Mouse (Mus musculus) limb, embryonic 14.5 days (tissue): Measurements from ENCODE around the gene Haus7. TPM values are rescaled to one million over a fixed set of nuclear protein-coding genes. Genes with fewer than 3 reads are reported as not detected.

ENCODE experiments used
- ATAC-seq: fragments of 200-750 bp; cut with Nextera tagmentation; 2 replicates; pipeline ENCODE4 v1.8.0; 2017; ENCODE audit warnings: low read depth, moderate number of reproducible peaks, moderate TSS enrichment; ENCODE audit not compliant: low FRiP score
- DNase-seq: peaks from one replicate; pipeline ENCODE4 v3.0.0-alpha.2; 2015; ENCODE audit warnings: low spot score
- H3K27ac ChIP-seq: fragments of 300-500 bp; sonication (generic); replicated peaks from 2 replicates; pipeline ENCODE4 v1.5.1; 2014; ENCODE audit warnings: low read depth, mild to moderate bottlenecking, low read length, moderate library complexity, mixed read lengths
- H3K27me3 ChIP-seq: fragments of 300-500 bp; sonication (generic); 2 replicates; pipeline ENCODE4 v1.6.1; 2014; ENCODE audit warnings: low read length, mixed read lengths; ENCODE audit not compliant: control insufficient read depth, insufficient read depth
- H3K36me3 ChIP-seq: fragments of 300-500 bp; sonication (generic); 2 replicates; pipeline ENCODE4 v1.6.1; 2014; ENCODE audit warnings: mild to moderate bottlenecking, low read length, moderate library complexity, mixed read lengths; ENCODE audit not compliant: control insufficient read depth, insufficient read depth
- H3K4me1 ChIP-seq: fragments of 300-500 bp; sonication (generic); 2 replicates; pipeline ENCODE4 v1.6.1; 2014; ENCODE audit warnings: antibody characterized with exemption, low read length, mixed read lengths; ENCODE audit not compliant: control insufficient read depth, insufficient read depth
- H3K4me2 ChIP-seq: fragments of 300-500 bp; sonication (generic); replicated peaks from 2 replicates; pipeline ENCODE4 v1.6.1; 2014; ENCODE audit warnings: low read depth, mild to moderate bottlenecking, low read length, moderate library complexity; ENCODE audit not compliant: severe bottlenecking
- H3K4me3 ChIP-seq: fragments of 300-500 bp; sonication (generic); replicated peaks from 2 replicates; pipeline ENCODE4 v1.5.1; 2014; ENCODE audit warnings: low read length
- H3K9ac ChIP-seq: fragments of 300-500 bp; sonication (generic); 2 replicates; pipeline ENCODE4 v1.6.1; 2014; ENCODE audit warnings: mild to moderate bottlenecking, low read depth, low read length, moderate library complexity; ENCODE audit not compliant: severe bottlenecking
- H3K9me3 ChIP-seq: fragments of 300-500 bp; sonication (generic); 2 replicates; pipeline ENCODE4 v1.6.1; 2016; ENCODE audit warnings: low read length; ENCODE audit not compliant: control insufficient read depth
- POLR2A ChIP-seq: fragments of 200-500 bp; IDR thresholded peaks from 2 replicates; pipeline ENCODE4 v1.8.0; 2012; ENCODE audit warnings: inconsistent platforms, mild to moderate bottlenecking, moderate library complexity, borderline replicate concordance; ENCODE audit not compliant: insufficient read depth, insufficient read length; ENCODE audit errors: extremely low read depth
- WGBS: fragments of 180-500 bp; shearing (Covaris S2); extraction: QIAGEN DNeasy Blood & Tissue Kit; methylation state at CpG from one replicate; pipeline ENCODE4 v1.1.7; 2014; 5-methylcytosine and 5-hydroxymethylcytosine counted together
- polyA plus RNA-seq, 2 experiments: library from polyadenylated mRNA; depleted of rRNA in 1 of 2; stranded (reverse) in 1 of 2; unstranded in 1 of 2; fragments of >200 nt; fragmentation: Nextera tagmentation in 1 of 2; extraction: Ambion mirVana in 1 of 2; gene quantifications; 2 replicates each; pipeline versions ENCODE4 v1.2.1 to v1.2.3; 2012 to 2014

The Haus7 gene
- polyA plus RNA-seq, 2 experiments, result 48.7 to 56.1 TPM

DNA sequence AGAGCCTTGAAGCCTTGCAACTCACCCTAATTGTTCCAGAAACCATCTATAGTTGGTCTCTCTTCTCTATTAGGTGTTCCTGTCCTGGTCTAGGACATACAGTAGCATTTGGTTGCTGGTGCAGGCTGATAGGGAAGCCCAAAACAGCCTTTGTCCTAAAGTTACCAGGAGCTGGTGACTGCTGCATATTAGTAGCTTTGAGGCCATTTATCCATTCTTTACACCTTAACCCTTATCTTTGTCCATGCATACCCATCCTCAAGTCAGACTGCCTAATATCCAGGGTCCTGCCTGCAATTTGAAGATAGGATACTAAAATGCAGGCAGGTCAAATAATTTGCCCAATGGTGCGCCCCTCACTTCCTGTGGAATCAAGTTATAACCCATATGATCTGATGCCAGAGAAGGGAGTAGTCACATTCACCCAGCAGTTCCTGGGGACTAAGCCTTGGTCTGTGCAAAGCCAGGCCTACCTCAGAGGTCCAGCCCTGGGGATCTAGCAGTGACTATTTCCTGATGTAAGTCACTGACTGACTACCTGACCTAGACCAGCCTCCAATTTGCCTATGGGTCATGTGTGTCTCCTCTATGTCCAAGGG is 16.9 kb upstream of the Haus7 start:
- H3K4me3 ChIP-seq, result no peak overlapping the region
- 80% methylated on average over 1 of the region's 1 CpGs for WGBS
- H3K4me2 ChIP-seq, result no peak overlapping the region
- no peak for TF ChIP-seq POLR2A
- no peaks in the 10 kb centered on the region for H3K27me3 ChIP-seq
- ATAC-seq, result no peak
- peaks cover 19% of the 10 kb centered on the region for H3K4me1 ChIP-seq
- H3K27ac ChIP-seq, result no peak overlapping the region
- H3K9ac ChIP-seq, result no peak overlapping the region
- no peak for DNase-seq
- H3K9me3 ChIP-seq, result no peaks in the 10 kb centered on the region
- H3K36me3 ChIP-seq, result no peaks in the 10 kb centered on the region

DNA sequence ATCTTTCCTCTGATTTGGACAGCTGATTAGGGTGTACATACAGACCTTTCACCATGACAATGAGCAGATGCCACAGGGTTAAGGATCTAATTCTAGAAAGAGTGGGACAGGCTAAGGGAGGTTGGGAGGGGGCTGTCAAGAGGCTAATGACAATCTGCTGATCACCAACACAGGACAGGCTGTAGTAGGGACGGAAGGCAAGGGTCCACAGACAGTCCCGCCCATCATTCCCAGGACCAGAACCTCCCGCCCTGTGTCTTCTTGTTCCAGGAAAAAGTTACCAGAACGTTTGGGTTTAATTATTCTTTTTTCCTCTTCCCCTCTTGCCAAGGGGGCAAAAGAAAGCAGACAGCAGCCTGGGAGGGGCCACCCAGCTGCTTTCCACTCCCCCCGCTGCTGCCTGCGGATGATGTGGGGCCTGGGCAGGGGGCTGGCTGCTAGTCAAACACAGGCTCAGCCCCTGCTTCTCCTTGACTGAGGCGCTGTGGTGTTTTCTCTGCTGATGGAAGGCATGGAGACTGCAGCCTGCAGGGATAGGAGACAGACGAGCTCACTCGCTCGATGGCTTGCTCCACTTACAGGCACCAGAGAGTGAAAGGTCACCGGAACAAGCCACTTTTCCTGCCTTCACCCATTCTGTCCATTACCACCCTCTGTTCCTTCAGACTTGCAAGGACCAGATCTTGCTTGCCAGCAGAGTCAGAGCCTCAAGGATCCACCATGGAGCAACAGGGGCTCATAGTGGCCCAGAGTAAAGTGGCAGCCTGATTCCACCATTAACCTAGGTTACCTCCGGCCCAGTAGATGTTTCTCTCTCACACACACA is 15.7 kb upstream of the Haus7 start:
- H3K4me2 ChIP-seq, result no peak overlapping the region
- H3K27me3 ChIP-seq, result no peaks in the 10 kb centered on the region
- H3K4me3 ChIP-seq, result no peak overlapping the region
- H3K36me3 ChIP-seq, result no peaks in the 10 kb centered on the region
- peak overlapping the region; percentile 82 for H3K27ac ChIP-seq
- 46% methylated on average over 12 of the region's 12 CpGs for WGBS
- DNase-seq (peak; percentile 63), ATAC-seq (peak; percentile 87)
- H3K4me1 ChIP-seq, result peaks cover 20% of the 10 kb centered on the region
- no peak overlapping the region for H3K9ac ChIP-seq
- TF ChIP-seq POLR2A, result no peak
- H3K9me3 ChIP-seq, result no peaks in the 10 kb centered on the region

DNA sequence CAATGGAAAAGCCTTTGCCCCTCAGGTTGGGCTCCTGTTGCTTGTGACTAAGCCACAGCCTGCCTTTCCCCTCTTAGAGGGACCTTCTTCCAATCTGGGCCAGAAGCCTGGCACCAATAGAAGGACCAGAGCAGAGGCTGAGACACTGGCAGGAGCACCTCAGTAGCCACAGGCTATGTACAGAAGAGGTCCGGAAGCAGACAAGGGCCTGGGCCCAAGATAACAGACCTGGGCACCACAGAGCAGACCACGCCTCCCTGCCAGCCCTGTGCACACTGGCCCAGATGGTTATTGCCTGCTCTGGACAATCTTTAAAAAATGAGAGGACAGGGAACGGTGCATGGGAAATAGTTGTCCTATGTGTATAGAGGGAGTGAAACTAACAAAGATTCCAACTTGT is 12.9 kb upstream of the Haus7 start:
- 85% methylated on average over 3 of the region's 3 CpGs for WGBS
- no peak overlapping the region for H3K4me2 ChIP-seq
- no peak overlapping the region for H3K4me3 ChIP-seq
- ATAC-seq (no peak), DNase-seq (no peak)
- H3K9ac ChIP-seq, result no peak overlapping the region
- H3K36me3 ChIP-seq, result no peaks in the 10 kb centered on the region
- no peak for TF ChIP-seq POLR2A
- H3K4me1 ChIP-seq, result peaks cover 44% of the 10 kb centered on the region
- no peaks in the 10 kb centered on the region for H3K27me3 ChIP-seq
- H3K9me3 ChIP-seq, result no peaks in the 10 kb centered on the region
- H3K27ac ChIP-seq, result no peak overlapping the region

DNA sequence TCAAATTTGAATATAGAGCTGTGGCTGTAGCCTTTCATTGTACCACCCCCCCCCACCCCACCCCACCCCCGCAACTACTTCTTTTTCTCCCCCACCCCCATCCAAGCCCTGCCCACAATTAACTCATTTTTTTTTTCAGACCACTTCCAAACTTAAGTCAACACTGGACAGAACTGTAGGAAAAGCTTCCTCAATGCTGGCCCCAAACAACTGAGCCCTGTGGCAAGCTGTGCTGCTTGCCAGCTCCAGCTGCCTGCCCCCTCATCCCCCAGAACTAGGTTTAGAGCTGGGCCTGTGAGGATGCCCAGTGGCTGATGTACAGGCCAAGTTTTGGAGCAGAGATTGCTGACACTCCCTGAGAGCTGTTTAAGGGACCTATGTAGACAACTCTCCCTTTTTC is 9.9 kb upstream of the Haus7 start:
- H3K4me1 ChIP-seq, result peaks cover 38% of the 10 kb centered on the region
- no peaks in the 10 kb centered on the region for H3K27me3 ChIP-seq
- no peak for TF ChIP-seq POLR2A
- H3K4me3 ChIP-seq, result no peak overlapping the region
- H3K36me3 ChIP-seq, result no peaks in the 10 kb centered on the region
- WGBS, result 38% methylated on average over 1 of the region's 1 CpGs
- no peak overlapping the region for H3K9ac ChIP-seq
- DNase-seq (no peak), ATAC-seq (no peak)
- no peaks in the 10 kb centered on the region for H3K9me3 ChIP-seq
- peak overlapping the region; percentile 91 for H3K27ac ChIP-seq
- H3K4me2 ChIP-seq, result no peak overlapping the region

DNA sequence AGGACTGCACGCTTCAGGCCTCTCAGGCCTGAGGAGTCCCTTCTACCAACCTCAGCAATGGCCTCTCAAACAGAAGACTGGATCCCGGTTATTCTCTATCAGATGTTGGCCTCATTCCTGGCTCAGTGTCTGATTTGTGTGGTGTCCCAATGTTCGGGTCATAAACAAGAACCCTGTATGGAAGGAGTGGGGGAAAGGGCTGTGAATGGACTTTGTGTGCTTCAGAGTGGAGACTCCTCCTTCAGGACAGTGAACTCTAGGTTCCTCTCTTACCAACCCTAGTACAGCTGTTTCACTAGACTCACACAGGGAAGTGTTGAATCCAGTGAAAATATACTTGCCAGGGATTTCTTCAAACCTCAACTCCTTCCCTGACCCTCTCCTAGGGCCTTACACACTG is 9.5 kb upstream of the Haus7 start:
- no peak for ATAC-seq
- no peak overlapping the region for H3K9ac ChIP-seq
- DNase-seq, result no peak

More for the DNA sequence above, 9.5 kb upstream of the Haus7 start:
- H3K4me1 ChIP-seq, result peaks cover 38% of the 10 kb centered on the region
- H3K27me3 ChIP-seq, result no peaks in the 10 kb centered on the region
- no peaks in the 10 kb centered on the region for H3K36me3 ChIP-seq
- 49% methylated on average over 3 of the region's 3 CpGs for WGBS
- no peak overlapping the region for H3K4me3 ChIP-seq
- no peak overlapping the region for H3K4me2 ChIP-seq
- H3K9me3 ChIP-seq, result no peaks in the 10 kb centered on the region
- H3K27ac ChIP-seq, result peak overlapping the region; percentile 91
- TF ChIP-seq POLR2A, result no peak
